Mouse (Mus musculus): ENCODE measurements around the gene Gdpgp1.

Gene Gdpgp1

DNA sequence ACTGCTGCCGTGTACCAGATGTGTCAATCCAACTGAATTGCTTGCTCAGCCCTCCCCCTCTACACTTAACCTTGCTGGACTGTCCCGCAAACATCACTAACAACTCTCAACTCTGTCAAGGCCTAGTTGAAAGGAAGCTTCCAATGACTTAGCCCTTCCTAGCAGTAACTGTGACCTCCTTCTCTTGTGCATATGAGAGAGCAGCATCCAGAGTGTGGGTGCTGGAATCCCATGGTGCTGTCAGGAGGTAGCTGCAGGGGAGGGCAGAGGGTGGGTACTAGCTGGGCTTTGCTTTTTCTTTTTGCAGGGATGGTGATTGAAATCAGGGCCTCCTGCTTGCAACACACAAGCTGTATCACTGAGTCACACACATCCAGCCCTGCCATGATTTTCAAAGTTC is 40.8 kb downstream of the Gdpgp1 start:
- in situ Hi-C loops (cut with MboI, MseI): no loop called here

DNA sequence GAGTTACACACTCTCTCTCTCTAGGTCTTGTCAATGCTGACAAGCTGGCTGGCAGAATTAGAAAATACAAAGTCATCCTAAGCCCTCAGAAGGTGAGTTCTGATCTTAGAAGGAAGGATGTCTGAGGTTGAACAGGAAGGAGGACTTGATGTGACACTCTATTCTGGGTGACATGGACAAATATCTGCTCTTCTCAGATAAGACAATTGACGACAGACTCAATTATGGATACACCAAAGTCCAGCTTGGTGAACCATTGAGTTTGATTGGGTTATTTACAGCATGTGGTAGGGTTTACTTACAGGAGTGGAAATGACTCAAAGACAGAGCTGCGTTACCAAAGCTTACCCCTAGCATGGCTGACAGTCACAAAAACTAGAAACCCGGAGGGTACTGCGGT is 43.7 kb downstream of the Gdpgp1 start:
- in situ Hi-C loops (cut with MboI, MseI): no loop called here

DNA sequence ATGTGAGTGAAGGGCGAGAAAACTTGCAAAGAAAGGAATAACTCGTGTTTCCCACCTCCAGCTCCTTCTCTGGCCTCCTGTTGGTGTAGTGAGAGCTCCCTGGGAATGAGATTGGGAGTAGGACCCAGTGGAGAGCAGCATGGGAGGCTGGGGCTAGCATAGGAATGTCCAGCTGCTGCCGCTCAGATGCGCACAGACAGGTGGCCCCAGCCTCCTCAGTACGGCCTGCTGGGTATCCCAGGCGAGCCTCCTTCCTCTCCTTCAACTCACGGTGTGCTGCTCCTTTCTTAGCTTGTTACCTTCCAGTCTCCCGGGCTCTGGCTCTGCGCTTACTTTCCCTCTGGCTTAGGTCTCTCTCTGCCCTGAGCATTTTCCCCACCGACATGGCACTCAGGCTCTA is 47.4 kb downstream of the Gdpgp1 start:
- in situ Hi-C loops (cut with MboI, MseI): no loop called here

DNA sequence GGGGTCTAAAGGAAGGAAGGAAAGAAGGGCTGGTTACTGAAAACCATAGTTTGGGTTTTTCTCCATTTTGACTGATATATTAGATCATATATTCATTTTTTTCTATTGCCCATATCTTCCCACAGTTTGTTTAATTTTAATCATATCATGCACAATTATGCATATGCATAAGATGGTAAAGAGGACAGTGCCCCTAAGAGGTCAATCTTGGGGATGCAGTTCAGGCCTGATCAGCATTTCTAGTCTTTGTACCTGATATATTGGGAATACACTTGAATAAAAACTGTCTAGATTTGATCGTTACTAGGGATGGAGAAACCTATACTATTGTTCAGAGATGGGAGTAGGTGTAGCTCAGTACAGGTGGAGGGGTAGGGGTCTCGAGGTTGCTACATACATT is 48.3 kb downstream of the Gdpgp1 start:
- in situ Hi-C loops (cut with MboI, MseI): no loop called here

DNA sequence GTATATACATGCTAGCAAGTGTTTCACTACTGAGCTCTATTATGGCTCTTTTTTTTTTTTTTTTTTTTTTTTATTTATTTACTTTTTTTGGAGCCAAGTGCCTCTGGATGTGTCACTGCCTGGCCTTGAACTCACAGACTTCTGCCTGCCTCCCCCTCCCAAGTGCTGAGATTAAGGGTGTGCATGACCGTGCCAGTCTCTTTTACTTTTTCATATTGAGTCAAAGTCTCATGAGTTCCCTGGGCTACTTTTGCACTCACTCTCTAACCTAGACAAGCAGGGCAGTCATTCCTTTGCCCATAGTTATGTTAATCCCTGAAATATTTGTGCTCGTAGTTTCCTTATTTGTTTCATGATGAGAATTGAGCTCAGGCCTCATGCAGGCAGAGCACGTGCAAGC is 49.0 kb downstream of the Gdpgp1 start:
- in situ Hi-C loops (cut with MboI, MseI): no loop called here

DNA sequence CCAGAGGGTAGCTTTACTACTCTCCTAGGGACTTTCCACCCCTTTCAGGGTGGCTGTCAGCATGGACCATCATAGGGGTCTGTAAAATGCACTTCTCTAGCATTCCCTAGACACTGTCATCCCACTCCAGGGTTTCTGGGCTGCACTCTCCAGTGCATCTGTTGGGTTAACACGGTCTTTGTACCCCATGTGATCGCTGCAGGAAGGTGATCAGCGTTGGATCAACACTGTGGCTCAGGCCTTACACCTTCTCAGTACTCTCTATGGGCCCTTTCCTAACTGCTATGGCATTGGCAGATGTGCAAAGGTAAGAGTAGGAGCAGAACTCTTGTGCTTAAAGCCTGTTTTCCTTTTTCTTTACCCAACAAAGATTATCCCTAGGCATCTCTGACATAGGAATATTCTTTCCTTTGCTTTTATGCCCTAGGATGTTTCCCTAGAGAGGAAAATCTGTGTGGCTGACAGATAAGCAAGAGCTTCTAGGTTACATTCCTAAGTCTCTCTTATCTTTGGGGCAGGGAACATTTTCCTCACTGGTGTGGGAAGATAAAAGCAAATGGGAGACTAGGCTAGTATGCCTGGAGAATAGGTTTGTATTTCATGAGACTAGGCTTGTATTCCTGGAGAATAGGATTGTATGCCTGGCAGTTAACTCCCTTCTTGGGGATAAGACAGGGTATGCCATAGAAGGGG is 50.7 kb downstream of the Gdpgp1 start:
- in situ Hi-C loops (cut with MboI, MseI): no loop called here

DNA sequence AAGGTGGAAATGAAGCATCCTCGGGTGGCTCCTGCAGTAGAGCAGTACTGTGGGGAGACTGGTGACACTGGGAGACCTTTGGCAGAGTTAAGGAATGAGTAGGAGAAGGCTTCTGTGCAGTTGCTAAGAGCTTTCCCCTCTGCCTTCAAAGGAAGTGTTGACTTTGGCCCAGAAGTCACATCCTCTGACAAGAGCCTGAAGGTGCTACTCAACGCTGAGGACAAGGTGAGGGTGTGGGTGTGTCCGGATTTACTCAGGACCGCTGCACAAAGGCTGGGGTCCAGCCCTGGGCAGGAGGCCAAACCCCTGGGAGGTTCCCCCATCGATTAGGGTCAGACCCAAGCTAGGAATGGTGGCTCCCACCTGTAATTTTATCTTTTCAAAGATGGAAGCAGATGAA is 51.7 kb downstream of the Gdpgp1 start:
- in situ Hi-C loops (cut with MboI, MseI): no loop called here

DNA sequence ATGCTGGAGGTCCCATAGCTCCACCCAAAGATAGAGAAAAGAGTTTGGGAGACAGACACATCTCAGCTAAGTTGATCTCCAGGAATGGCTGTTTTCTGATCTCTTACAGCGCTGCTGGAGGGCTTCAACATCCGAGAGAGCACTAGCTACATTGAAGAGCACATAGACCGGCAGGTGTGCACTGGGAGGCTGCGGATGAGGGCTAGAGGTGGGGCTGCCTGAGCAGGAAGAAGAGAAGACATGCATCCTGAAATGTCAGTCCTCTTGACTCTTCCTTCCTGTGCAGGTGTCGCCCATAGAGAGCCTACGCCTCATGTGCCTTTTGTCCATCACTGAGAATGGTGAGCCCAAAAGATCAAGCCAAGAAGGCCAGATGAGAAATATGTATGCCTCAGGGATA is 53.1 kb downstream of the Gdpgp1 start:
- in situ Hi-C loops (cut with MboI, MseI): no loop called here

DNA sequence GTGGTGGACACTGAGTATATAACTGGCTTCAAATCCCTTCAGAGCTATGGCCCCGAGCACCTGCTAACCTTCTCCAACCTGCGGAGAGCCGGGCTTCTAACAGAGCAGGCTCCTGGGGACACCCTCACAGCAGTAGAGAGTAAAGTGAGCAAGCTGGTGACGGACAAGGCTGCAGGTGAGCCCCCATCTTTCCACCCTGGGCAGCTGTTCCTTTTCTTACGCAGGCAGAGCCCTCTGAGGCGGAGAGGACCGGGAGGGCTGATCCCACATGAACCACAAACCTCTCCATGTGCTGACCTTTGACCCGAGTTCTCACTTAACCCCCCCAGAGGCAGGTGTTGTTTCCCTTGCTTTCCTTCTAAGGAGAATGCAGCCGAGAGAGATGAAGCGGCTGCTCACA is 55.1 kb downstream of the Gdpgp1 start:
- in situ Hi-C loops (cut with MboI, MseI): no loop called here
